Mouse (Mus musculus): ENCODE results near the gene Col8a2. TPM values are rescaled to one million over a fixed set of nuclear protein-coding genes. Genes with fewer than 3 reads are reported as not detected.
A peak's percentile ranks its signal among the peaks of the same experiment; 100 is the strongest.

The Col8a2 gene
- polyA plus RNA-seq, 1 experiment from 2014 or later: 1.2 TPM

DNA sequence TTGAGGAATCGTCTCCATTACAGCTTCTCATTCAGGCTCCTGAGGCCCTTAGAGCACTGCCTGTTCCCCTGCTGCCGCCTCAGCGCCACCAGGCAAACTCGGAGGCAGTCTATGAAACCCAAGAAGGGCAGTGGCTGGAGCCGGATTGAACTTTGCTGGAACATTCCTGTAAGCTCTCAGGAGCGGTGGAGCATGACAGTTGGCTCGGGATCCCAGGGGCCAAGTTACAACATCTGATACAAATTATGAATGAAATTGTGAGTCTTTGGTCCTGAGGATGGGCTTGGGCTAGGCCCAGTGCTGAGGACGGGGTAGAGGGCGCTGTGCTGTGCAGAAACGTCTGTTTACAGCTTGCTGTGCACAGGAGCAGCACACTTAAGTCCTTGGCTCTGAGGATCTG, 27.8 kb downstream of the Col8a2 start:
- no peaks in the 10 kb centered on the region for H3K27me3 ChIP-seq (replicated peaks; ENCODE audit: control insufficient read depth, insufficient read depth, low read length)
- no peak overlapping the region for H3K4me2 ChIP-seq (ENCODE audit: low read length)
- H3K9ac ChIP-seq (ENCODE audit: low read length): no peak overlapping the region
- peaks cover 39% of the 10 kb centered on the region for H3K36me3 ChIP-seq (ENCODE audit: control insufficient read depth, insufficient read depth, low read length)
- no peaks in the 10 kb centered on the region for H3K9me3 ChIP-seq (replicated peaks; ENCODE audit: control insufficient read depth, low read length)
- H3K4me1 ChIP-seq (ENCODE audit: control insufficient read depth, insufficient read depth, low read length): no peaks in the 10 kb centered on the region
- no peak for DNase-seq (ENCODE audit: low spot score)
- no peak overlapping the region for H3K4me3 ChIP-seq (ENCODE audit: low read depth, low read length)
- WGBS: 56% methylated on average over 10 of the region's 10 CpGs
- ATAC-seq: no peak
- no peak overlapping the region for H3K27ac ChIP-seq (ENCODE audit: low read depth, low read length)

DNA sequence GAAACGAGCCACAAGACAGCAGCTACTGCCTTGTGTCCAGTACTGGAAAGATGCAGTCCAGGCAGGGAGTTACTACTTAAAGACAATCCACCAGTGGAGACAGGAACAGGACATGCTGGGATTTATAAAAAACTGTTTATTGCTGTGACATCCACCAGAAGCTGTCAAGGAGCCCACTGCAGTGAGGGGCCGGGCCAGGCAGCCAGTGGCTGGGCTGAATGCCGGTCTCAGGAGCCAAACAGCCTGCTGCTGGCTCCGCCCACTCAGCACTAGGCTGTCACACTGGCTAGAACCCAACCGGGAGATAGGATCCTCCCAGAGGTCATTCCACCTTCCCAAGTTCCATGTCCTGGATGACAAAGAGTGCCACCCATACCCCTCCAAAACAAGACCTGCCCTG, 29.3 kb downstream of the Col8a2 start:
- H3K36me3 ChIP-seq (ENCODE audit: control insufficient read depth, insufficient read depth, low read length): peaks cover 39% of the 10 kb centered on the region
- H3K4me1 ChIP-seq (ENCODE audit: control insufficient read depth, insufficient read depth, low read length): 0 out of 2 replicates have a peak, but pooled peaks cover 5% of the 10 kb centered on the region
- H3K4me3 ChIP-seq (ENCODE audit: low read depth, low read length): no peak overlapping the region
- 41% methylated on average over 5 of the region's 5 CpGs for WGBS
- H3K9me3 ChIP-seq (replicated peaks; ENCODE audit: control insufficient read depth, low read length): no peaks in the 10 kb centered on the region
- H3K27ac ChIP-seq (ENCODE audit: low read depth, low read length): no peak overlapping the region
- no peak overlapping the region for H3K9ac ChIP-seq (ENCODE audit: low read length)
- DNase-seq (ENCODE audit: low spot score) (no peak), ATAC-seq (no peak)
- H3K4me2 ChIP-seq (ENCODE audit: low read length): no peak overlapping the region
- no peaks in the 10 kb centered on the region for H3K27me3 ChIP-seq (replicated peaks; ENCODE audit: control insufficient read depth, insufficient read depth, low read length)

DNA sequence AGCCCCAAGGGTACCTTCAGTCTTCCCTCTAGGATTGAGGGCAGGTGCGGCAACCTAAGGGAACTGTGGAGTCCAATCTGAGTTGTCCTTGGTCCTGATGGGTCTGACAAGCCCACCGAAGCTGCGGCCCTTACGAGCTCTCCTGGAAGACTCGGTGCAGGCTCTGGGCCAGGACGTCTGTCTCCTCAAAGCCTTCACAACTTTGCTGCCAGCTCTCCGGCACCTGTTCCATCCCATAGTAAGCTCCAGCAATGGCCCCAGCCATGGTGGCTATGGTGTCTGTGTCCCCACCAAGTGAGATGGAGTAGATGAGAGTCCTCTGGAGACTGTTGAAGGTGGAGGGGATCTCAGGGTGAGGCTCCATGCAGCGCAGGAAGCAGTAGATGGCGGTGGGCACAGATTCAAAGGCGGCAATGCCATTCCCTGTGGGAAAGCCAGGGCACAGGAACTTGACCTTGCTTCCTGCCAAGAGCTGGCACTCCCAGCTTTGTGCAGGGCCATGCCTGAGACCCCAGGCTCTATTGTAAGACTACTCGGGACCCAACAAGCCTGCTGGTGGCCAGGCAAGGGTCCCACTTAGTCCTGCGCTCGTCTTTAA, 29.9 kb downstream of the Col8a2 start:
- 93% methylated on average over 13 of the region's 13 CpGs for WGBS
- H3K4me1 ChIP-seq (ENCODE audit: control insufficient read depth, insufficient read depth, low read length): 0 out of 2 replicates have a peak, but pooled peaks cover 5% of the 10 kb centered on the region

DNA sequence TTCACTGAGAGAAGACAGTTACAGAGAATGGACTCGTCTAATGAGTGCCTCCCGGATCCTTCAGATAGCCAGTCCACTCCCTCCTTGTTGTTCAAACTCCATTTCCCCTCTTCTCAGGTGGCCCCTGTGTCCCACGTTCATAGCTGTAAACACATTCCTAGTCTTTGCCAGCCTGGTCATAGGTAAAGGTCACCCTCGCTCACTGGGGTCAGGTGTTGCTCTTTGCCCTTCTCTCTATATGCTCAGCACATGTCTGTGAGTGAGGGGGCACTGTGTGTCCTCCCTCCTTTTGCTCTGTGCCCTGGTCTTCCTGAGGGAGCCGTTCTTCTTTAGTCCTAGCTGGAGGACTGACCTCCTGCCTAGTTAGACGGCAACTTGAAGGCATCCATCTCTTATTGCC, 33.2 kb downstream of the Col8a2 start:
- 0 out of 2 replicates have a peak, but pooled peaks cover 5% of the 10 kb centered on the region for H3K4me1 ChIP-seq (ENCODE audit: control insufficient read depth, insufficient read depth, low read length)
- DNase-seq (ENCODE audit: low spot score) (no peak), ATAC-seq (no peak)
- WGBS: 93% methylated on average over 6 of the region's 6 CpGs
- H3K36me3 ChIP-seq (ENCODE audit: control insufficient read depth, insufficient read depth, low read length): peaks cover 37% of the 10 kb centered on the region
- H3K27me3 ChIP-seq (replicated peaks; ENCODE audit: control insufficient read depth, insufficient read depth, low read length): no peaks in the 10 kb centered on the region; the same call in 1 of the 2 replicates
- H3K9ac ChIP-seq (ENCODE audit: low read length): no peak overlapping the region
- no peaks in the 10 kb centered on the region for H3K9me3 ChIP-seq (replicated peaks; ENCODE audit: control insufficient read depth, low read length)
- no peak overlapping the region for H3K4me3 ChIP-seq (ENCODE audit: low read depth, low read length)
- H3K27ac ChIP-seq (ENCODE audit: low read depth, low read length): no peak overlapping the region
- H3K4me2 ChIP-seq (ENCODE audit: low read length): no peak overlapping the region

More for the DNA sequence above, 29.9 kb downstream of the Col8a2 start:
- H3K36me3 ChIP-seq (ENCODE audit: control insufficient read depth, insufficient read depth, low read length): peaks cover 39% of the 10 kb centered on the region
- no peak overlapping the region for H3K4me2 ChIP-seq (ENCODE audit: low read length)
- no peaks in the 10 kb centered on the region for H3K9me3 ChIP-seq (replicated peaks; ENCODE audit: control insufficient read depth, low read length)
- no peak overlapping the region for H3K27ac ChIP-seq (ENCODE audit: low read depth, low read length)
- ATAC-seq (no peak), DNase-seq (ENCODE audit: low spot score) (no peak)
- H3K9ac ChIP-seq (ENCODE audit: low read length): no peak overlapping the region
- H3K27me3 ChIP-seq (replicated peaks; ENCODE audit: control insufficient read depth, insufficient read depth, low read length): no peaks in the 10 kb centered on the region
- no peak overlapping the region for H3K4me3 ChIP-seq (ENCODE audit: low read depth, low read length)

DNA sequence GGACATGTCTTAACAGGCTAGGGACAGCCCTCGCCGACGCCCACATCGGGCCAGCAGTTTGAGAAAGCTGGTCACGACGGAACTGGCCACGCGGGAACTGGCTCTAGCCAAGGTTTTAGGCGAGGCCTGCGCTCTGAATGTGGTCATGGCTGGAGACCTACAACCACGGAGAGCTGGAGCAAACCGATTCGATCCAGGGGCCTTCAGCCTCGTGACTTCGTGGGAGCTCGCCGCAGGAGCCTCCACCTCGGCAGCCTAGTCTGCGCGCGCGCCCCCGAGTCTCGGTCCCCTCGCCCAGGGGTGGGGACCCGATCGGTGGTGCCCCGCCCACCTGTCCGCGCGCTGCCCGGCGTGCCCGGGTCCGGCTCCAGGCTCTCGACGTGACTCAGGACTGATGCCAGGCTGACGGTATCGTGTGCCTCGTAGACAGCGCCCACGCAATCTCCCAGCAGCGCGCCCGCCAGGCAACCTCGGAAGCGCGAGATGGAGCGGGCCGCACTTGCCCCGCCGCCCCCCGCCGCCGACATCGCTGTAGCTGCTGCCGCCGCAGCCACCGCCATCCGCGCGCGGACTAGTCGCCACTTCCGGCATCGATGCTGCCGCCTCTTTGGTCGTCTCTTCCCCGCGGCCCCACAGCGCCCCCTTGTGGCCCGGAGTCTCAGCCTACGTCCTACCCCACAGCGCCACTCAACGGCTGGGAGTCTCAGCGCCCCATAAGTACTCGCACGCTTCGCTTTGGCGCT, 34.7 kb downstream of the Col8a2 start, which contains the start of gene Adprhl2:
TSS of gene Adprhl2 (minus strand) at position 593 of the 743 bp plus-strand sequence.
- no peaks in the 10 kb centered on the region; the same call in 1 of the 2 replicates for H3K27me3 ChIP-seq (replicated peaks; ENCODE audit: control insufficient read depth, insufficient read depth, low read length)
- WGBS: 1% methylated on average over 74 of the region's 80 CpGs
- DNase-seq (ENCODE audit: low spot score) (peak; percentile 97), ATAC-seq (peak; percentile 91)
- H3K9me3 ChIP-seq (replicated peaks; ENCODE audit: control insufficient read depth, low read length): no peaks in the 10 kb centered on the region
- H3K4me2 ChIP-seq (ENCODE audit: low read length): peak within 1 kb of the TSS; percentile 95
- H3K4me1 ChIP-seq (ENCODE audit: control insufficient read depth, insufficient read depth, low read length): 0 out of 2 replicates have a peak, but pooled peaks cover 9% of the 10 kb centered on the region
- H3K4me3 ChIP-seq (ENCODE audit: low read depth, low read length): peak within 1 kb of the TSS; percentile 84
- peak within 1 kb of the TSS; percentile 76 for H3K27ac ChIP-seq (ENCODE audit: low read depth, low read length)
- H3K36me3 ChIP-seq (ENCODE audit: control insufficient read depth, insufficient read depth, low read length): peaks cover 24% of the 10 kb centered on the region
- peak within 1 kb of the TSS; percentile 84 for H3K9ac ChIP-seq (ENCODE audit: low read length)

DNA sequence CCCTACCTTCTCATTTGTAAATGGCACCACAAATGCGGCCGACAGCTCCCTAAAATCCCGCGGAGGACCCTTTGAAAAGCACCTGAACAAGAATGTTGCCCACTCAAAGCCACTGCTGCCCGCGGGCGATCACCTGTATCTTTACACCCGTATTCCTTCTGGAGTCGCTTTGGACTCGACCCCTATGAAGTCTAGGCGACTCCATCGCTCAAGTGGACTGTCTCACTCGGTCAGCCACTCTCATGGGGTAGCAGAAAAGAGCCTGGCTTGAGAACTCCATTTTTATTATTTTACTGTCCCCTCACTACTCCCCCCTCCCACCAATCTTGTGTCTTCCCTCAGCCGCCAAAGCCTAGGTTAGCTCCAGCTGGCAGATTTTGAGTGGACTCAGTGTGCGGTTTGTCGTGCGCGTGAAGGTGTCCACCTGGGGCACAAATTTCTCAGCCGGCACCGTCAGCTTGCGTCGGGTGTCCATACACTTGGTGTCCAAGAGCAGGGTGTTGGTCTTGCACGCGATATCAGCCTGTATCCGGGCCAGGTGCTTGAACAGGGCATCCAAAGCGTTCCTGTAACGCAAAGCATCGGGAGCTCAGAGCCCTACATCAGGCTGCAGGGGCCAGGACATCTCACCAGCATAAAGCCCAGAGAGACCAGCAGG, 35.4 kb downstream of the Col8a2 start:
- WGBS: 58% methylated on average over 28 of the region's 28 CpGs
- DNase-seq (ENCODE audit: low spot score): no peak
- H3K4me2 ChIP-seq (ENCODE audit: low read length): peak overlapping the region; percentile 95
- H3K4me1 ChIP-seq (ENCODE audit: control insufficient read depth, insufficient read depth, low read length): 0 out of 2 replicates have a peak, but pooled peaks cover 9% of the 10 kb centered on the region
- peak overlapping the region; percentile 84 for H3K4me3 ChIP-seq (ENCODE audit: low read depth, low read length)
- 0 out of 2 replicates have a peak overlapping the region, but pooled peaks have one; percentile 6 for H3K9ac ChIP-seq (ENCODE audit: low read length)
- peaks cover 17% of the 10 kb centered on the region for H3K36me3 ChIP-seq (ENCODE audit: control insufficient read depth, insufficient read depth, low read length)
- H3K27me3 ChIP-seq (replicated peaks; ENCODE audit: control insufficient read depth, insufficient read depth, low read length): no peaks in the 10 kb centered on the region; the same call in 1 of the 2 replicates
- peak; percentile 48; the same call in 1 of the 2 replicates for ATAC-seq
- H3K9me3 ChIP-seq (replicated peaks; ENCODE audit: control insufficient read depth, low read length): no peaks in the 10 kb centered on the region
- H3K27ac ChIP-seq (ENCODE audit: low read depth, low read length): no peak overlapping the region

DNA sequence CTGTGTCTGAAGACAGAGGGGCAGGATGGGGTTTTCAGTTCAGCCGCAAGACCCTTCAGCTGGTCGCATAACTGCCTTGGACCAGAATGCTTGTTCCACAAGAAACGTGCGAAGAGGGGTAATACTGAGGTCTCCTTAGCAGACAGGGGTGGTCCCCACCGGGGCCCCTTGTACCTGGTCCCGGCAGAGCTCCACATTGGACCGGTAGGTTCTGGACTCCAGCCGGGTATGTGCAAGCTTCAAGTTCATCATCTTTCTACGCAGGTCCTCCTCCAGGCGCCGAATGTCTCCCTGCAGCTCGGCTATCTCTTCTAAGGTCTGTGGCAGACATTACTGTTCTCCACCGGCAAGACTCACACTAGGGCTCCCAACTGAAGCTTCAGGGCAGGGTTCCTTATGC, 36.1 kb downstream of the Col8a2 start:
- ATAC-seq: no peak
- Histone ChIP-seq H3K27me3 (replicated peaks; ENCODE audit: control insufficient read depth, insufficient read depth, low read length) (no peaks in the 10 kb centered on the region; the same call in 1 of the 2 replicates), H3K4me2 (ENCODE audit: low read length) (no peak overlapping the region), H3K4me1 (ENCODE audit: control insufficient read depth, insufficient read depth, low read length) (0 out of 2 replicates have a peak, but pooled peaks cover 9% of the 10 kb centered on the region), H3K4me3 (ENCODE audit: low read depth, low read length) (no peak overlapping the region), H3K36me3 (ENCODE audit: control insufficient read depth, insufficient read depth, low read length) (peaks cover 11% of the 10 kb centered on the region), H3K9ac (ENCODE audit: low read length) (no peak overlapping the region), H3K27ac (ENCODE audit: low read depth, low read length) (no peak overlapping the region), H3K9me3 (replicated peaks; ENCODE audit: control insufficient read depth, low read length) (no peaks in the 10 kb centered on the region)
- WGBS: 96% methylated on average over 13 of the region's 13 CpGs
- DNase-seq (ENCODE audit: low spot score): no peak

DNA sequence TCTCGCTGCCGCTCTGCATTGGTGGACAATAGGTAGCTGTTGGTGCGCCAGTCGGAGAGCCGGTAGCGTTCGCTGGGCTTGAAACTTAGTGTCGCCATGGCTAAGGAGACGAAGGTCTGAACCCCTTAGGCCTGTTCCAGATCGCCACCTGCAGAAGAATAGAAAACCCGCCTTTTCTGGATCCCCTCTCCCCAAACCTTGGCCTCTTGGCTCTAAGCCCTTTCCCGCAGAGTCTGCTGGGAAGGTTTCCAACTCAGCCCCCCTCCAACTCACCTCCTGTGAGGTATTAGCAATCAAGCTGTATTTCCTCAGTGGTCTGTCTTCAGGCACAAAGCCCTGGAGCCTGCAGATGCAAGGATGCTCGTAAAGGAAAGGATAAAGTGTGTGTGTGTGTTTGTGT, 38.3 kb downstream of the Col8a2 start:
- ATAC-seq (no peak), DNase-seq (ENCODE audit: low spot score) (peak; percentile 48)
- H3K9ac ChIP-seq (ENCODE audit: low read length): peak overlapping the region; percentile 32; the same call in 1 of the 2 replicates
- H3K27me3 ChIP-seq (replicated peaks; ENCODE audit: control insufficient read depth, insufficient read depth, low read length): no peaks in the 10 kb centered on the region; the same call in 1 of the 2 replicates
- no peak overlapping the region for H3K27ac ChIP-seq (ENCODE audit: low read depth, low read length)
- 0 out of 2 replicates have a peak, but pooled peaks cover 9% of the 10 kb centered on the region for H3K4me1 ChIP-seq (ENCODE audit: control insufficient read depth, insufficient read depth, low read length)
- no peaks in the 10 kb centered on the region for H3K9me3 ChIP-seq (replicated peaks; ENCODE audit: control insufficient read depth, low read length)
- H3K4me3 ChIP-seq (ENCODE audit: low read depth, low read length): no peak overlapping the region
- no peaks in the 10 kb centered on the region for H3K36me3 ChIP-seq (ENCODE audit: control insufficient read depth, insufficient read depth, low read length)
- peak overlapping the region; percentile 34 for H3K4me2 ChIP-seq (ENCODE audit: low read length)
- 16% methylated on average over 13 of the region's 13 CpGs for WGBS

All from forebrain, embryonic 14.5 days (tissue).